In genomic region chr5:13413915-13414525, GRCm38 (mm10) we compare ENCODE assay signal across 20 mouse cellular contexts.
DNase-seq lines count a peak whose midpoint lies in the region; ATAC-seq and TF ChIP-seq lines count a peak whose summit lies in the region.
"Had no signal": no experiment of that assay in that cellular context is flagged by ENCODE, and none has a peak within 500 bp of the region (broad histone marks: within the 10 kb centered on the region; RNA-seq: fewer than 3 reads in every experiment).

No protein-coding gene starts in this region.

- TF ChIP-seq CTCF in brain, embryonic 14.5 days (IDR thresholded peaks at IDR 0.05; ENCODE audit: borderline replicate concordance, extremely low read depth, insufficient read depth, insufficient read length), result no peak

- no peaks in the 10 kb centered on the region for H3K36me3 ChIP-seq in hindbrain, embryonic 12.5 days
- H3K36me3 ChIP-seq in hindbrain, embryonic 14.5 days (replicated peaks; ENCODE audit: control insufficient read depth, insufficient read depth), result no peaks in the 10 kb centered on the region
- H3K36me3 ChIP-seq in forebrain, embryonic 13.5 days (ENCODE audit: poor library complexity, severe bottlenecking), result no peaks in the 10 kb centered on the region
- H3K36me3 ChIP-seq: embryonic facial prominence, embryonic 15.5 days; heart, embryonic 13.5 days; hindbrain, embryonic 15.5 days had no signal

- TF ChIP-seq POLR2A in brain, embryonic 14.5 days (IDR thresholded peaks at IDR 0.05; ENCODE audit: borderline replicate concordance, extremely low read depth, insufficient read depth, insufficient read length, poor library complexity, severe bottlenecking), result no peak

- WGBS in hindbrain, embryonic 12.5 days, result 38% methylated on average over 2 of the region's 2 CpGs
- 31% methylated on average over 2 of the region's 2 CpGs for WGBS in hindbrain, embryonic 14.5 days
- WGBS in forebrain, embryonic 13.5 days, result 14% methylated on average over 2 of the region's 2 CpGs

- H3K9ac ChIP-seq in hindbrain, embryonic 12.5 days, result no peak overlapping the region
- no peak overlapping the region for H3K9ac ChIP-seq in hindbrain, embryonic 14.5 days
- H3K9ac ChIP-seq in forebrain, embryonic 13.5 days, result no peak overlapping the region
- H3K9ac ChIP-seq: embryonic facial prominence, embryonic 15.5 days; heart, embryonic 13.5 days; hindbrain, embryonic 15.5 days had no signal

- no peaks in the 10 kb centered on the region for H3K27me3 ChIP-seq in hindbrain, embryonic 12.5 days
- H3K27me3 ChIP-seq in hindbrain, embryonic 14.5 days (ENCODE audit: control insufficient read depth, insufficient read depth, low read length), result no peaks in the 10 kb centered on the region
- no peaks in the 10 kb centered on the region for H3K27me3 ChIP-seq in forebrain, embryonic 13.5 days
- H3K27me3 ChIP-seq: embryonic facial prominence, embryonic 15.5 days; heart, embryonic 13.5 days; hindbrain, embryonic 15.5 days had no signal

- DNase-seq in hindbrain, embryonic 14.5 days (ENCODE audit: low spot score), result no peak
- DNase-seq in brain, embryonic 14.5 days (ENCODE audit: low read depth), result peak; percentile 85
- DNase-seq in retina, embryonic 14.5 days (ENCODE audit: low spot score), result peak; percentile 27
- no peak for DNase-seq in cerebellum, postnatal 4 days (ENCODE audit: low spot score in 2 of 2)
- no peak for DNase-seq in heart, adult 8-10 months (ENCODE audit: low spot score)
- DNase-seq: adrenal gland, adult 2 months; adrenal gland, postnatal 25 days; cerebellum, adult 2 months; cerebellum, postnatal 10 days; embryo, embryonic 11 days; gastrocnemius, adult 2 months; gastrocnemius, postnatal 25 days; heart, postnatal 36 days; kidney, adult 18-20 months had no signal

- no peak overlapping the region for H3K27ac ChIP-seq in hindbrain, embryonic 12.5 days
- H3K27ac ChIP-seq in hindbrain, embryonic 14.5 days, result no peak overlapping the region
- peak overlapping the region; percentile 40; the same call in 1 of the 2 replicates for H3K27ac ChIP-seq in forebrain, embryonic 13.5 days
- H3K27ac ChIP-seq: embryonic facial prominence, embryonic 15.5 days; gastrocnemius, adult 2 months; heart, embryonic 13.5 days; hindbrain, embryonic 15.5 days had no signal

- H3K4me2 ChIP-seq in hindbrain, embryonic 12.5 days (replicated peaks), result no peak overlapping the region
- no peak overlapping the region for H3K4me2 ChIP-seq in hindbrain, embryonic 14.5 days (replicated peaks)
- H3K4me2 ChIP-seq in forebrain, embryonic 13.5 days, result no peak overlapping the region
- H3K4me2 ChIP-seq: embryonic facial prominence, embryonic 15.5 days; heart, embryonic 13.5 days; hindbrain, embryonic 15.5 days had no signal

- peak; percentile 77 for ATAC-seq in hindbrain, embryonic 12.5 days (ENCODE audit: low FRiP score)
- ATAC-seq in hindbrain, embryonic 14.5 days (ENCODE audit: low FRiP score), result no peak
- ATAC-seq in forebrain, embryonic 13.5 days, result peak; percentile 89

- H3K4me1 ChIP-seq in hindbrain, embryonic 12.5 days, result no peaks in the 10 kb centered on the region
- H3K4me1 ChIP-seq in hindbrain, embryonic 14.5 days (replicated peaks; ENCODE audit: control insufficient read depth, insufficient read depth, low read length), result no peaks in the 10 kb centered on the region
- peaks cover 9% of the 10 kb centered on the region for H3K4me1 ChIP-seq in forebrain, embryonic 13.5 days
- H3K4me1 ChIP-seq: embryonic facial prominence, embryonic 15.5 days; hindbrain, embryonic 15.5 days had no signal

- no peak overlapping the region for H3K4me3 ChIP-seq in hindbrain, embryonic 12.5 days
- H3K4me3 ChIP-seq in hindbrain, embryonic 14.5 days (replicated peaks; ENCODE audit: low read length), result no peak overlapping the region
- H3K4me3 ChIP-seq in forebrain, embryonic 13.5 days, result no peak overlapping the region
- H3K4me3 ChIP-seq: embryonic facial prominence, embryonic 15.5 days; erythroblast, embryonic 14.5 days; gastrocnemius, adult 2 months; heart, embryonic 13.5 days; hindbrain, embryonic 15.5 days had no signal

- no peaks in the 10 kb centered on the region for H3K9me3 ChIP-seq in hindbrain, embryonic 12.5 days (replicated peaks)
- no peaks in the 10 kb centered on the region for H3K9me3 ChIP-seq in hindbrain, embryonic 14.5 days (ENCODE audit: control insufficient read depth, low read length)
- no peaks in the 10 kb centered on the region for H3K9me3 ChIP-seq in forebrain, embryonic 13.5 days (replicated peaks)
- H3K9me3 ChIP-seq: embryonic facial prominence, embryonic 15.5 days; heart, embryonic 13.5 days; hindbrain, embryonic 15.5 days had no signal

Comparison
In these comparisons a context has a peak if more than half of its experiments do, and no peak if none do; other contexts are left out.
1. DNase-seq: peak in brain, embryonic 14.5 days (single experiment) and retina, embryonic 14.5 days (single experiment); none in hindbrain, embryonic 14.5 days (single experiment), cerebellum, postnatal 4 days (0 of 2) and heart, adult 8-10 months (single experiment).